Mouse (Mus musculus): Measurements from ENCODE around the gene Wdr72. TPM values are rescaled to one million over a fixed set of nuclear protein-coding genes. Genes with fewer than 3 reads are reported as not detected.

Wdr72 gene
- polyA plus RNA-seq, 1 experiment from 2014 or later, result 0.59 TPM

- H3K4me2 ChIP-seq (ENCODE audit: low read depth, severe bottlenecking), result no peak overlapping the region
- no peaks in the 10 kb centered on the region for H3K27me3 ChIP-seq (ENCODE audit: control insufficient read depth, insufficient read depth, low read length)
- no peaks in the 10 kb centered on the region for H3K4me1 ChIP-seq (ENCODE audit: control insufficient read depth, insufficient read depth, low read length)
- no peak overlapping the region for H3K4me3 ChIP-seq (ENCODE audit: low read depth, low read length)
- H3K9me3 ChIP-seq (ENCODE audit: control insufficient read depth, low read length), result no peaks in the 10 kb centered on the region
- H3K36me3 ChIP-seq (ENCODE audit: control insufficient read depth, insufficient read depth, low read length), result no peaks in the 10 kb centered on the region
- ATAC-seq (ENCODE audit: insufficient number of reproducible peaks, low FRiP score, low TSS enrichment, low read depth) (no peak), DNase-seq (ENCODE audit: low spot score) (no peak)
- no peak overlapping the region for H3K9ac ChIP-seq (ENCODE audit: low read length)
- H3K27ac ChIP-seq (replicated peaks; ENCODE audit: low read depth, low read length), result no peak overlapping the region
- WGBS, result 82% methylated on average over 3 of the region's 3 CpGs
These were observed 214.8 kb downstream of the Wdr72 start for GRCm38 (mm10) chr9:74324925-74325295.

- Histone ChIP-seq H3K9ac (ENCODE audit: low read length) (no peak overlapping the region), H3K9me3 (ENCODE audit: control insufficient read depth, low read length) (no peaks in the 10 kb centered on the region), H3K4me3 (ENCODE audit: low read depth, low read length) (no peak overlapping the region), H3K4me1 (ENCODE audit: control insufficient read depth, insufficient read depth, low read length) (no peaks in the 10 kb centered on the region), H3K36me3 (ENCODE audit: control insufficient read depth, insufficient read depth, low read length) (no peaks in the 10 kb centered on the region), H3K27ac (replicated peaks; ENCODE audit: low read depth, low read length) (no peak overlapping the region), H3K27me3 (ENCODE audit: control insufficient read depth, insufficient read depth, low read length) (no peaks in the 10 kb centered on the region), H3K4me2 (ENCODE audit: low read depth, severe bottlenecking) (no peak overlapping the region)
- WGBS, result 97% methylated on average over 1 of the region's 1 CpGs
- DNase-seq (ENCODE audit: low spot score), result no peak
- no peak for ATAC-seq (ENCODE audit: insufficient number of reproducible peaks, low FRiP score, low TSS enrichment, low read depth)
These were observed 215.8 kb downstream of the Wdr72 start for GRCm38 (mm10) chr9:74325981-74326380.

- no peak overlapping the region for H3K4me3 ChIP-seq (ENCODE audit: low read depth, low read length)
- no peak overlapping the region for H3K9ac ChIP-seq (ENCODE audit: low read length)
- H3K36me3 ChIP-seq (ENCODE audit: control insufficient read depth, insufficient read depth, low read length), result no peaks in the 10 kb centered on the region
- WGBS, result 52% methylated on average over 5 of the region's 5 CpGs
- H3K27ac ChIP-seq (replicated peaks; ENCODE audit: low read depth, low read length), result no peak overlapping the region
- no peaks in the 10 kb centered on the region for H3K9me3 ChIP-seq (ENCODE audit: control insufficient read depth, low read length)
- no peak overlapping the region for H3K4me2 ChIP-seq (ENCODE audit: low read depth, severe bottlenecking)
- no peak for ATAC-seq (ENCODE audit: insufficient number of reproducible peaks, low FRiP score, low TSS enrichment, low read depth)
- H3K4me1 ChIP-seq (ENCODE audit: control insufficient read depth, insufficient read depth, low read length), result no peaks in the 10 kb centered on the region
- DNase-seq (ENCODE audit: low spot score), result no peak
- H3K27me3 ChIP-seq (ENCODE audit: control insufficient read depth, insufficient read depth, low read length), result no peaks in the 10 kb centered on the region
These were observed 218.7 kb downstream of the Wdr72 start for GRCm38 (mm10) chr9:74328821-74329220.

- ATAC-seq (ENCODE audit: insufficient number of reproducible peaks, low FRiP score, low TSS enrichment, low read depth) (no peak), DNase-seq (ENCODE audit: low spot score) (no peak)
- Histone ChIP-seq H3K4me1 (ENCODE audit: control insufficient read depth, insufficient read depth, low read length) (no peaks in the 10 kb centered on the region), H3K27ac (replicated peaks; ENCODE audit: low read depth, low read length) (no peak overlapping the region), H3K9ac (ENCODE audit: low read length) (no peak overlapping the region), H3K9me3 (ENCODE audit: control insufficient read depth, low read length) (no peaks in the 10 kb centered on the region), H3K36me3 (ENCODE audit: control insufficient read depth, insufficient read depth, low read length) (no peaks in the 10 kb centered on the region), H3K4me3 (ENCODE audit: low read depth, low read length) (no peak overlapping the region), H3K4me2 (ENCODE audit: low read depth, severe bottlenecking) (no peak overlapping the region), H3K27me3 (ENCODE audit: control insufficient read depth, insufficient read depth, low read length) (no peaks in the 10 kb centered on the region)
- 45% methylated on average over 9 of the region's 9 CpGs for WGBS
These were observed 220.7 kb downstream of the Wdr72 start for GRCm38 (mm10) chr9:74330706-74331495.

- no peaks in the 10 kb centered on the region for H3K9me3 ChIP-seq (ENCODE audit: control insufficient read depth, low read length)
- 83% methylated on average over 3 of the region's 3 CpGs for WGBS
- DNase-seq (ENCODE audit: low spot score), result no peak
- H3K27ac ChIP-seq (replicated peaks; ENCODE audit: low read depth, low read length), result no peak overlapping the region
- H3K4me3 ChIP-seq (ENCODE audit: low read depth, low read length), result no peak overlapping the region
- H3K4me2 ChIP-seq (ENCODE audit: low read depth, severe bottlenecking), result no peak overlapping the region
- no peaks in the 10 kb centered on the region for H3K4me1 ChIP-seq (ENCODE audit: control insufficient read depth, insufficient read depth, low read length)
- H3K27me3 ChIP-seq (ENCODE audit: control insufficient read depth, insufficient read depth, low read length), result no peaks in the 10 kb centered on the region
- H3K9ac ChIP-seq (ENCODE audit: low read length), result no peak overlapping the region
- no peaks in the 10 kb centered on the region for H3K36me3 ChIP-seq (ENCODE audit: control insufficient read depth, insufficient read depth, low read length)
- no peak for ATAC-seq (ENCODE audit: insufficient number of reproducible peaks, low FRiP score, low TSS enrichment, low read depth)
These were observed 222.2 kb downstream of the Wdr72 start for GRCm38 (mm10) chr9:74332321-74332720.

Other genes starting within 250 kb of the Wdr72 start
- 0.16 and 0.19 TPM in 2 replicates for gene Unc13c, start 141.4 kb upstream of the Wdr72 start, polyA plus RNA-seq (2014; fragmentation: Nextera tagmentation; extraction: Ambion mirVana)